Mouse (Mus musculus) kidney, adult 2 months (tissue): ENCODE results near the gene Tet3. TPM values are rescaled to one million over a fixed set of nuclear protein-coding genes. Genes with fewer than 3 reads are reported as not detected.

Experiments used
- DNase-seq: peaks from one replicate; pipeline ENCODE4 v3.0.0; 2021
- H3K27ac ChIP-seq: fragments of 200-500 bp; 2 replicates; pipeline ENCODE4 v1.5.1; 2012; ENCODE audit warnings: low read depth, low read length, control low read depth, inconsistent platforms; ENCODE audit not compliant: insufficient read depth
- H3K27me3 ChIP-seq: fragments of 200-500 bp; replicated peaks from 2 replicates; pipeline ENCODE4 v1.6.1; 2012; ENCODE audit warnings: mild to moderate bottlenecking, moderate library complexity, low read length, inconsistent platforms; ENCODE audit not compliant: control insufficient read depth, insufficient read depth
- H3K36me3 ChIP-seq: fragments of 200-500 bp; 2 replicates; pipeline ENCODE4 v1.6.1; 2012; ENCODE audit warnings: mild to moderate bottlenecking, moderate library complexity, low read length, inconsistent platforms; ENCODE audit not compliant: control insufficient read depth, insufficient read depth
- H3K4me1 ChIP-seq: fragments of 200-500 bp; 2 replicates; pipeline ENCODE4 v1.6.1; 2011; ENCODE audit warnings: low read length; ENCODE audit not compliant: control insufficient read depth, insufficient read depth
- H3K4me3 ChIP-seq: fragments of 200-500 bp; 2 replicates; pipeline ENCODE4 v1.5.1; 2011; ENCODE audit warnings: mild to moderate bottlenecking, low read depth, low read length, control low read depth; ENCODE audit not compliant: insufficient read depth
- CTCF ChIP-seq: fragments of 200-500 bp; conservative IDR thresholded peaks from 2 replicates; pipeline ENCODE4 v1.5.1; 2011; ENCODE audit warnings: low read depth, mild to moderate bottlenecking, control low read depth, low read length, moderate library complexity, mixed read lengths; ENCODE audit not compliant: insufficient read depth, insufficient read length
- POLR2A ChIP-seq: fragments of 200-500 bp; IDR thresholded peaks from one replicate; pipeline ENCODE4 v1.6.1; 2011; ENCODE audit warnings: low read depth, low read length, control low read depth
- WGBS: fragments of 180-500 bp; shearing (Covaris S2); methylation state at CpG from one replicate; pipeline ENCODE4 v1.1.7; 2018; 5-methylcytosine and 5-hydroxymethylcytosine counted together
- polyA plus RNA-seq: library from polyadenylated mRNA; depleted of rRNA; stranded (reverse); fragments of >200 nt; gene quantifications from 2 replicates; pipeline ENCODE4 v1.2.3, GENCODE M21; 2012

The Tet3 gene
- polyA plus RNA-seq, 1 experiment, result 8.0 TPM

GRCm38 (mm10) chr6:83325525-83326393, 133.1 kb downstream of the Tet3 start, which contains the start of the genes Mthfd2 and Mob1a:
Gene Mthfd2 (minus strand): TSS chr6:83325908.
Gene Mob1a (plus strand): TSS chr6:83326016.
- H3K36me3 ChIP-seq, result peaks cover 6% of the 10 kb centered on the region
- WGBS, result under 1% methylated on average over 64 of the region's 65 CpGs
- no peaks in the 10 kb centered on the region for H3K27me3 ChIP-seq
- peak within 1 kb of the TSS; percentile 71 for H3K4me3 ChIP-seq
- H3K27ac ChIP-seq, result peak within 1 kb of the TSS; percentile 86
- peaks cover 6% of the 10 kb centered on the region; the same call in 1 of the 2 replicates for H3K4me1 ChIP-seq
- peak; percentile 98 for DNase-seq
- TF ChIP-seq CTCF, result no peak
- TF ChIP-seq POLR2A, result peak; percentile 57

GRCm38 (mm10) chr6:83323652-83324419, 135.0 kb downstream of the Tet3 start:
- WGBS, result 81% methylated on average over 8 of the region's 8 CpGs
- Histone ChIP-seq H3K4me1 (peaks cover 6% of the 10 kb centered on the region; the same call in 1 of the 2 replicates), H3K27ac (no peak overlapping the region), H3K4me3 (no peak overlapping the region), H3K36me3 (no peaks in the 10 kb centered on the region), H3K27me3 (no peaks in the 10 kb centered on the region)
- no peak for TF ChIP-seq CTCF
- TF ChIP-seq POLR2A, result no peak
- DNase-seq, result no peak

- DNase-seq, result no peak
- no peak for TF ChIP-seq POLR2A
- TF ChIP-seq CTCF, result no peak
- 85% methylated on average over 2 of the region's 2 CpGs for WGBS
- Histone ChIP-seq H3K36me3 (no peaks in the 10 kb centered on the region), H3K4me1 (peaks cover 6% of the 10 kb centered on the region; the same call in 1 of the 2 replicates), H3K27me3 (no peaks in the 10 kb centered on the region), H3K27ac (no peak overlapping the region), H3K4me3 (no peak overlapping the region)
These were observed 136.1 kb downstream of the Tet3 start for GRCm38 (mm10) chr6:83322794-83323193.

GRCm38 (mm10) chr6:83321927-83322326, 137.0 kb downstream of the Tet3 start:
- peaks cover 4% of the 10 kb centered on the region; the same call in 1 of the 2 replicates for H3K4me1 ChIP-seq
- no peak overlapping the region for H3K4me3 ChIP-seq
- no peaks in the 10 kb centered on the region for H3K36me3 ChIP-seq
- no peak overlapping the region for H3K27ac ChIP-seq
- H3K27me3 ChIP-seq, result no peaks in the 10 kb centered on the region
- 62% methylated on average over 1 of the region's 1 CpGs for WGBS
- TF ChIP-seq POLR2A (no peak), CTCF (no peak)
- no peak for DNase-seq

GRCm38 (mm10) chr6:83317108-83317741, 141.7 kb downstream of the Tet3 start:
- DNase-seq, result peak; percentile 96
- peak overlapping the region; percentile 72 for H3K4me3 ChIP-seq
- no peak overlapping the region for H3K27ac ChIP-seq
- H3K36me3 ChIP-seq, result no peaks in the 10 kb centered on the region
- under 1% methylated on average over 52 of the region's 52 CpGs for WGBS
- no peaks in the 10 kb centered on the region for H3K4me1 ChIP-seq
- H3K27me3 ChIP-seq, result no peaks in the 10 kb centered on the region
- peak; percentile 60 for TF ChIP-seq CTCF
- no peak for TF ChIP-seq POLR2A

DNA sequence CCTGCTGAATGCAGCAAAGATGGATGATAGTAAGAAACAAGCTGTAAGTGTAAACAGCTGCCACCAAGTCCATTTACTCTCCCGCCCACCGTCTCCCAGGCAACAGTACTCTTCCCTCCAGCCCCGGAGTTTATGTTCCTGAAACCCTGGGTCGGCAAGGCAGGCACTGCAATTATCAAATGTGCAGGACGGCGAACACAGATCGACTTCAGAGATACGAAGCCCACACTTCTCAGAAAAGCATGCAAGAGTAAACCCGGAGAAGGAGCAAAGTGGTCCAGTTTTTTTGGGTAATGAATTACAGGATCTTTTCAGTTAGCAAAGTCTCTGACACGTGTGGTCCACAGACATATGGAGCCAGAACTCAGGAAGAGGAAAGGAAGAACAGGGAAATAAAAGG, 142.9 kb downstream of the Tet3 start:
- H3K4me3 ChIP-seq, result no peak overlapping the region
- TF ChIP-seq POLR2A, result no peak
- TF ChIP-seq CTCF, result no peak
- DNase-seq, result peak; percentile 10
- H3K27me3 ChIP-seq, result no peaks in the 10 kb centered on the region
- 11% methylated on average over 10 of the region's 10 CpGs for WGBS
- H3K27ac ChIP-seq, result no peak overlapping the region
- no peaks in the 10 kb centered on the region for H3K36me3 ChIP-seq
- no peaks in the 10 kb centered on the region for H3K4me1 ChIP-seq

DNA sequence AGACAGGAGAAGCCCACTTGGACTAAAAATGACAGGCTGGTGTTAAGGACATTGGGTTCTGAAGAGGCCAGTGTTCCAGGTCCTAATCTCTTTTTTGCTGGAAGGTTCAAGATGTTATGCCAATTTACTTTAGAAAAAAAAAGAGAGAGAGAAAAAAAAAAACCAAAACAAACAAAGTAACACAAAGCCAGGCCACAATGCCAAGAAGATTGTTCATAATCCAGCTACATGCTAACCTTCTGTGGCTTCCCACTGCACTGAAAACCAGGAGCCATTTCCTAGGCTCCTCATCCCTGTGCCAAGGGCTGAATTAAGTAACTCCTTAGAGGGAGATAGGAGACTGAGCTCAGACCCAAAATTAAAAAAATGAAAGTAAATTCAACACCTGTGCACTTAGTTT, 143.6 kb downstream of the Tet3 start:
- H3K27ac ChIP-seq, result no peak overlapping the region
- no peaks in the 10 kb centered on the region for H3K27me3 ChIP-seq
- H3K36me3 ChIP-seq, result no peaks in the 10 kb centered on the region
- H3K4me3 ChIP-seq, result no peak overlapping the region
- DNase-seq, result no peak
- no peaks in the 10 kb centered on the region for H3K4me1 ChIP-seq
- TF ChIP-seq POLR2A (no peak), CTCF (no peak)
